1 mouse cellular context compared by ENCODE assay signal in the genomic region with DNA sequence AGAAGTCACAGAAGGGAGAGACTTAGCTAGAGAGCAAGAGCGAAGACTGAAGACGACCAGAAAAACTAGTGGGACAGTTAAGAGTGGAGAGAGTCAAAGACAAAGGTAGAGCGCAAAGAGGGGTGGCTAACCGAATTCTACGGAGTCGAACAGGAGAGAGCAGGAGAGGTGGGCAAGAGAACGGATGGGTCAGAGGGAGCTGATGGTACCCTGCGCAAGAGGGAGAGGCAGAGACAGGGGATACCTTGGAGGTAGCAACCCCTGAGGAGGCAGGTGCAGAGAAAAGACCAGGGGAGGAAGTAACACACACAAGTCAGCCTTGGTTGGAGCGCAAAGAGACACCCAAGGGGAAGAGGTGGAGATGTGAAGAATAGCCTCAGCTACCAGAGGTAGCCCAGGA.
TF ChIP-seq lines count a peak whose summit lies in the region.

No protein-coding gene starts in this region.

TF ChIP-seq in MEL, 35 proteins besides CTCF, POLR2A, EP300 and RAD21:
- TF ChIP-seq USF2 (IDR thresholded peaks at IDR 0.05; ENCODE audit: borderline replicate concordance in 1 of 2, insufficient read depth in 1 of 2, low read depth in 1 of 2, low read length in 2 of 2) = no peak
- no peak for TF ChIP-seq RCOR1 (IDR thresholded peaks at IDR 0.05; ENCODE audit: low read depth, low read length)
- TF ChIP-seq TCF12 (IDR thresholded peaks at IDR 0.05; ENCODE audit: low read depth, low read length) = no peak
- no peak for TF ChIP-seq JUND (IDR thresholded peaks at IDR 0.05; ENCODE audit: low read depth, low read length)
- TF ChIP-seq MXI1 (IDR thresholded peaks at IDR 0.05; ENCODE audit: low read depth, low read length) = no peak
